Mouse (Mus musculus) intestine, embryonic 14.5 days (tissue): ENCODE data around the gene Plcg1. TPM values are rescaled to one million over a fixed set of nuclear protein-coding genes. Genes with fewer than 3 reads are reported as not detected.

Source experiments
- polyA plus RNA-seq: library from polyadenylated mRNA; unstranded; fragments of >200 nt; fragmentation: Nextera tagmentation; extraction: Ambion mirVana; gene quantifications from 2 replicates; pipeline ENCODE4 v1.2.1, GENCODE M21; 2014

Gene Plcg1
- polyA plus RNA-seq, 1 experiment from 2014 or later: 45.0 TPM

Other genes starting within 250 kb of the Plcg1 start
- 69.1 and 76.2 TPM in 2 replicates for gene Top1, start 85.4 kb upstream of the Plcg1 start, polyA plus RNA-seq
- gene Zhx3, start 141.7 kb downstream of the Plcg1 start, polyA plus RNA-seq: 7.5 and 8.2 TPM in 2 replicates
- 3.7 and 4.5 TPM in 2 replicates for gene Lpin3, start 149.4 kb downstream of the Plcg1 start, polyA plus RNA-seq
- 28.8 and 29.0 TPM in 2 replicates for gene Emilin3, start 181.0 kb downstream of the Plcg1 start, polyA plus RNA-seq